Mouse (Mus musculus) bone marrow, adult 2 months (tissue): Measurements from ENCODE around the gene Hhatl. TPM values are rescaled to one million over a fixed set of nuclear protein-coding genes. Genes with fewer than 3 reads are reported as not detected.

Experiments
- H3K27ac ChIP-seq: fragments of 200-500 bp; 2 replicates; pipeline ENCODE4 v1.5.1; 2012; ENCODE audit warnings: low read depth, mild to moderate bottlenecking, control low read depth, inconsistent platforms, low read length; ENCODE audit not compliant: control insufficient read depth, poor library complexity, insufficient read depth
- H3K4me1 ChIP-seq: fragments of 200-500 bp; 2 replicates; pipeline ENCODE4 v1.6.1; 2011; ENCODE audit warnings: low read length; ENCODE audit not compliant: control insufficient read depth, insufficient read depth
- H3K4me3 ChIP-seq: fragments of 200-500 bp; replicated peaks from 2 replicates; pipeline ENCODE3; 2011; ENCODE audit warnings: mild to moderate bottlenecking, low read depth, low read length, control low read depth; ENCODE audit not compliant: control insufficient read depth
- CTCF ChIP-seq: fragments of 200-500 bp; IDR thresholded peaks from 2 replicates; pipeline ENCODE4 v1.5.1; 2011; ENCODE audit warnings: low read length, control low read depth; ENCODE audit not compliant: control insufficient read depth, insufficient read depth
- POLR2A ChIP-seq: fragments of 200-500 bp; IDR thresholded peaks from 2 replicates; pipeline ENCODE4 v1.6.1; 2011; ENCODE audit warnings: low read depth, mild to moderate bottlenecking, control low read depth, low read length, borderline replicate concordance; ENCODE audit not compliant: control insufficient read depth
- WGBS: fragments of 180-500 bp; shearing (Covaris S2); methylation state at CpG from one replicate; pipeline ENCODE4 v1.1.7; 2018; 5-methylcytosine and 5-hydroxymethylcytosine counted together
- polyA plus RNA-seq: library from polyadenylated mRNA; stranded (reverse); fragments of >200 nt; gene quantifications from 2 replicates; pipeline ENCODE4 v1.2.4, GENCODE M21; 2011; ENCODE audit warnings: low replicate concordance; ENCODE audit not compliant: missing spikeins, insufficient read depth, insufficient read length

Hhatl gene
- polyA plus RNA-seq, 1 experiment, result not detected

GRCm38 (mm10) chr9:121772412-121772811, 19.9 kb downstream of the Hhatl start:
- no peak overlapping the region for H3K4me3 ChIP-seq
- 68% methylated on average over 5 of the region's 5 CpGs for WGBS
- no peak for TF ChIP-seq CTCF
- no peak for TF ChIP-seq POLR2A
- H3K27ac ChIP-seq, result no peak overlapping the region
- no peaks in the 10 kb centered on the region for H3K4me1 ChIP-seq

DNA sequence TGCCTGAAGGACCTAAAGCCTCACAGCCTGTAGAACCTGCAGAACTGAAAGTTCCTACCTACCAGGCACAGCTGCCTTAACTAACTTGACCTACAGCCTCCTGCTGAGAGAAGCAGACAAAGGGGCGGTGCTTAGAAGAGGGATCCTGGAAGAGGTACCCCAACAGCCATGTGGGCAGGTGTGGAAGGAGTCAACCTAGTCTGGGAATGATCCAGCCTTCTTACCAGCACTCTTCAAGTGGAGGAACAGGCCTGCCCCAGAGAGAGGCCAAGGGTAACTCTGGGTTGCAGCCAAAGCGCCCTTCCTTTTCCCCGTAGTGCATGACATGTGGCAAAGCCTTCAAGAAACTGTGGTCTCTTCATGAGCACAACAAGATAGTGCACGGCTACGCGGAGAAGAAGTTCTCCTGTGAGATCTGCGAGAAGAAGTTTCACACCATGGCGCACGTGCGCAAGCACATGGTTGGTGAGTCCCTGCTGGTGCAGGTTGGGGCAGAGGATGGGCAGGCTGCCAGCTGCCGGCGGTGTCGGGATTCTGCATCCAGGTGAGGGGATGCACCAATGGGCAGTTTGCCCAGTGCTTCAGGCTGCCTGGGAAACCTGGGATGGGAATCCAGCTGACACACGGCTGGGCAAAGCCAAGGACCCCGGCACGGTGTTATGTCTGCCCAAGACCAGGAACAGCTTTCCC, 27.0 kb downstream of the Hhatl start:
- WGBS, result 50% methylated on average over 16 of the region's 16 CpGs
- TF ChIP-seq POLR2A (no peak), CTCF (no peak)
- H3K4me1 ChIP-seq, result no peaks in the 10 kb centered on the region
- H3K4me3 ChIP-seq, result no peak overlapping the region
- H3K27ac ChIP-seq, result no peak overlapping the region

DNA sequence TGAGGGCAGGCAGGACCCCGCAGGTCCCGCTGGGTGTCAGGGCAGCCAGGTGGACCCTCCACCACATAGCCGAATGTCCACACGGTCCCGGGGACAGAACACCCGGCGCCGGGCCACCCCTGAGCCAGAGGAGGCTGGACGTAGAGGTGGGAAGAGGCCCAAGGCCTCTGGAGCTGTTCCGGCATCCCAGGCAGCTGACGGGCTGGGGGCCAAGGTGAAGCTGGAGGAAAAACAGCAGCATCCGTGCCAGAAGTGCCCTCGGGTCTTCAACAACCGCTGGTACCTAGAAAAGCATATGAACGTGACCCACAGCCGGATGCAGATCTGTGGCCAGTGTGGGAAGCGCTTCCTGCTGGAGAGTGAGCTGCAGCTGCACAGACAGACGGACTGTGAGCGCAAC, 28.6 kb downstream of the Hhatl start:
- H3K4me3 ChIP-seq, result no peak overlapping the region
- 82% methylated on average over 19 of the region's 19 CpGs for WGBS
- TF ChIP-seq CTCF (no peak), POLR2A (no peak)
- H3K4me1 ChIP-seq, result no peaks in the 10 kb centered on the region
- H3K27ac ChIP-seq, result no peak overlapping the region

DNA sequence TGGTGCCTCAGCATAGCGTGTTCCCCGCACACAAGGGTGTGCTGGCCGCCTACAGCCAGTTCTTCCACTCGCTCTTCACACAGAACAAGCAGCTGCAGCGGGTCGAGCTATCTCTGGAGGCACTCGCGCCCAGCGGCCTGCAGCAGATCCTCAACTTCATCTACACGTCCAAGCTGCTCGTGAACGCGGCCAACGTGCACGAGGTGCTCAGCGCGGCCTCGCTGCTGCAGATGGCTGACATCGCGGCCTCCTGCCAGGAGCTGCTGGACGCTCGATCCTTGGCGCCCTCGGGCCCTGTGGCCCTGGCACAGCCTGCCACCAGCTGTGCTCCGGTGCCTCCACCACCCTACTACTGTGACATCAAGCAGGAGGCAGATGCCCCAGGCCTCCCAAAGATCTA, 29.5 kb downstream of the Hhatl start:
- H3K4me1 ChIP-seq, result no peaks in the 10 kb centered on the region
- WGBS, result 90% methylated on average over 25 of the region's 25 CpGs
- H3K4me3 ChIP-seq, result no peak overlapping the region
- TF ChIP-seq CTCF (no peak), POLR2A (no peak)
- no peak overlapping the region for H3K27ac ChIP-seq

DNA sequence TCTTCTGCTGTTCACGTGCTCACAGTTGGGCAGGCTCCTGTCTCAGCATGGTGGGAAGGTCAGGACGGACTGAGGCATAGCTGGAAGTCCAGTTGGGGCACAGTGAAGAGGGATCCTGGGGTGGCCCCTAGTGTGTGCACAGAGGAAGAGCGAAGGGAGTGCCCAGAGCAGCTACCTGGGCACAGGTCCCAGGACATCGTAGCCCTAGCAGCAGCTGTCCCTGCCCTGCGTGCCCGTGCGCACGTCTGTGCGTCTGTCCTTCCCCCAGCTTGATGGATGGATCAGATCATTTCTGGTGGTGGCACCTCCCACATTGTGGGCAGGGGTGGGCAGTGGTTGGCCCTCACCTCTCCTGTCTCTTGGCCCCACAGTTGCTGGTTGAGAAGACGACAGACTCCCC, 30.1 kb downstream of the Hhatl start:
- 86% methylated on average over 10 of the region's 10 CpGs for WGBS
- Histone ChIP-seq H3K27ac (no peak overlapping the region), H3K4me1 (no peaks in the 10 kb centered on the region), H3K4me3 (no peak overlapping the region)
- no peak for TF ChIP-seq POLR2A
- TF ChIP-seq CTCF, result no peak

- WGBS, result 86% methylated on average over 8 of the region's 8 CpGs
- Histone ChIP-seq H3K27ac (no peak overlapping the region), H3K4me3 (no peak overlapping the region), H3K4me1 (no peaks in the 10 kb centered on the region)
- TF ChIP-seq CTCF (no peak), POLR2A (no peak)
These were observed 30.5 kb downstream of the Hhatl start for GRCm38 (mm10) chr9:121761787-121762186.

DNA sequence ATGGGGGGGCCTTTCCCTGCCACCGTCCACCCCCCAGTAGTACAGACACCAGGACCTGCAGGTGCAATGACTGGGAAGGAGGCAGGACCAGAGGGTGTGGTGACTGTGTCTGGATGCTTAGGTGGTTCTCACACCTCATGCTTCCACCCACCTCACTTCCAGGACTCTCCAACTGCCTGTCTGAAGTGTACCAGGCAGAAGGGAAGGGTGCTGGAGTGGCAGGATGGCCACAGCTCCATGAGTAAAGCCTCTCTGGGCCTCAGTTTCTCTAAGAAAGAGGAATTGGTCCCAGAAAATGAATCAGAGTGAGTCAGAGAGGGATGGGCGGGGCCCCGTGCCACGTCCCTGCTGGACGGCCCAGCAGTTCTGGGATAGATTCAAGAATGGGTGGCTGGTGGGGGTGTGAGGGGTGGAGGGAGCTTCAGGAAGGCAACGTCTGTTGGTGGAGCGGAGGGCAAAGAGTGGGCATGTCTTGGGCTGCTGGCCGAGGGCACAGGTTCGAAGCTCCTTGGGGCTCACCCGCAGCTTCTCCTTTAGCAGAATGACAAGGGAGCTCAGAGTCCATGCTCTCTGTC, 31.1 kb downstream of the Hhatl start:
- Histone ChIP-seq H3K27ac (no peak overlapping the region), H3K4me3 (no peak overlapping the region)
- WGBS, result 65% methylated on average over 10 of the region's 10 CpGs

GRCm38 (mm10) chr9:121760271-121761090, 31.8 kb downstream of the Hhatl start:
- no peak for TF ChIP-seq CTCF
- no peak overlapping the region for H3K4me3 ChIP-seq
- no peaks in the 10 kb centered on the region for H3K4me1 ChIP-seq
- 1% methylated on average over 41 of the region's 43 CpGs for WGBS
- no peak overlapping the region for H3K27ac ChIP-seq

More for the DNA sequence above, 31.1 kb downstream of the Hhatl start:
- H3K4me1 ChIP-seq, result no peaks in the 10 kb centered on the region
- TF ChIP-seq POLR2A, result no peak
- TF ChIP-seq CTCF, result no peak
